Mouse (Mus musculus) G1E (cell line): ENCODE measurements at regions not wholly inside any gene's neighbourhood (a gene's known extent, or its start where the extent isn't known, plus 50 kb on each side); places are given as distances from the start of the nearest gene placed in this dataset.

ENCODE experiments used
- CTCF ChIP-seq: IDR thresholded peaks from 2 replicates; pipeline ENCODE4 v1.5.1; 2012; ENCODE audit warnings: low read depth, low read length, inconsistent platforms, mixed read lengths
- GATA1 ChIP-seq: IDR thresholded peaks from 2 replicates; pipeline ENCODE4 v1.6.1; 2012; ENCODE audit warnings: borderline replicate concordance, low read length, inconsistent platforms, mixed read lengths
- GATA2 ChIP-seq: IDR thresholded peaks from 2 replicates; pipeline ENCODE4 v1.6.1; 2012; ENCODE audit warnings: low read depth, low read length, inconsistent platforms, borderline replicate concordance
- TAL1 ChIP-seq: conservative IDR thresholded peaks from 2 replicates; pipeline ENCODE4 v1.6.1; 2012; ENCODE audit warnings: low read depth, low read length, inconsistent platforms, mixed read lengths

DNA sequence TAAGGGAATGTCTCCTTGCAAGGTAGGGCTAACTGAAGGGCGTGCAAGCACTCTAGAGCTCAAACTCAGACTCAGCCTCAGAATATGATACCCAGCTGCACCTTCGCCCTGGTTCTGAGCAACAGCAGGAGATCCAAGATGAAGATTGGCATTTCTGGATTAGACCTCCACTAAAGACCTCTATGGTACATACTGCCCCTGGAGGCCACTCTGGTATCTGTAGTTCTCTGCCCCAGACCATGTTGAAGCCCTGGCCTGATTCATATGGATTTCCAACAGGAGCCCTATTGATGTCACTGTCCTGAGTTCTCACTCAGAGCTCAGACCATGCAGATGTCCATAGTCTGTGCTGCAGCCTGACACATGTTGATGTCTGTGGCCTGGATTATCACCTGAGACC, 262.2 kb upstream of the Erbb4 start:
- TF ChIP-seq CTCF: no peak; the same call in 1 of the 2 replicates
- no peak for TF ChIP-seq GATA1
- TF ChIP-seq GATA2: no peak
- TF ChIP-seq TAL1: no peak
